Mouse (Mus musculus) heart, adult 11 months (tissue): Measurements from ENCODE around the gene Sdc4.

Experiments
- DNase-seq: peaks from one replicate; pipeline ENCODE4 v3.0.0; 2022

Sdc4 gene

GRCm38 (mm10) chr2:164402906-164403305 lies 40.8 kb downstream of the Sdc4 start, which contains the start of gene Rbpjl:
TSS of gene Rbpjl (plus strand) at chr2:164403141.
- peak; percentile 93 for DNase-seq

GRCm38 (mm10) chr2:164396911-164397310 lies 46.8 kb downstream of the Sdc4 start:
- DNase-seq: no peak

- no peak for DNase-seq
These were observed 47.6 kb downstream of the Sdc4 start for GRCm38 (mm10) chr2:164396076-164396475.

GRCm38 (mm10) chr2:164393126-164393525 lies 50.6 kb downstream of the Sdc4 start:
- no peak for DNase-seq

GRCm38 (mm10) chr2:164389499-164389898 lies 54.2 kb downstream of the Sdc4 start:
- DNase-seq: peak; percentile 91

- DNase-seq: no peak
These were observed 54.7 kb downstream of the Sdc4 start, which contains the start of gene Slpi for GRCm38 (mm10) chr2:164389020-164389419. TSS of gene Slpi (minus strand) at chr2:164389095.

- DNase-seq: no peak
These were observed 56.7 kb downstream of the Sdc4 start for GRCm38 (mm10) chr2:164386953-164387352.

- peak; percentile 85 for DNase-seq
These were observed 57.5 kb downstream of the Sdc4 start for GRCm38 (mm10) chr2:164385927-164386763.

GRCm38 (mm10) chr2:164383656-164384399 lies 59.9 kb downstream of the Sdc4 start:
- peak; percentile 62 for DNase-seq

- DNase-seq: peak; percentile 46
These were observed 60.7 kb downstream of the Sdc4 start for GRCm38 (mm10) chr2:164382971-164383370.

- DNase-seq: peak; percentile 74
These were observed 62.0 kb downstream of the Sdc4 start for GRCm38 (mm10) chr2:164381726-164382125.

GRCm38 (mm10) chr2:164377478-164378426 lies 65.9 kb downstream of the Sdc4 start:
- peak; percentile 68 for DNase-seq
